9 mouse cellular contexts compared by ENCODE assay signal in the genomic region with DNA sequence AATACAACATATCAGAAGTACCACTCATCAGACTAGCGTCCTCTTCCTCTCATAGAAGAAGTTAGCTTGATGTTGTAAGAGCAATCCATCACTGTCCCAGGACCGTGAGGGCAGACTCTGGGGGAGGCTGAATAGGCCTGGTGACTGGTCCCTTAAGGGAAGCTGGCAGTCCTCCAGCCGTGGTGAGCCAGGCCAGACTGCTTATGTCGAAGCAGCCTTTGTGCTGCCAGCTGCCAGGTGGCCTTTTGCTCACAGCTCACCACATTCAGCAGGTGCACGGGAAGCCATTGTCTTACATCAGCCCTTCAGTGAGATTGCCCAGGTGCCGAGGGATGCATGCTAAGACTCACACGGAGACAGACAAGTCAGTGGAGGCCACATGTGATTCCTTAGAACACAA.
DNase-seq lines count a peak whose midpoint lies in the region; ATAC-seq lines count a peak whose summit lies in the region.
"Had no signal": no experiment of that assay in that cellular context is flagged by ENCODE, and none has a peak within 500 bp of the region (broad histone marks: within the 10 kb centered on the region; RNA-seq: fewer than 3 reads in every experiment).

No protein-coding gene starts in this region.

- peak; percentile 22 to 26 for DNase-seq in heart, postnatal 10 days
- DNase-seq in heart, postnatal 36 days, result no peak
- DNase-seq in right cerebral cortex, postnatal 14 days, result peak; percentile 34
- no peak for DNase-seq in right cerebral cortex, adult 18-20 months
- DNase-seq in cerebellum, postnatal 36 days, result peak; percentile 35 to 51
- DNase-seq in midbrain, embryonic 14.5 days, result peak; percentile 64
- DNase-seq in yolk sac, embryonic 10.5 days (ENCODE audit: low spot score), result no peak
- no peak for DNase-seq in layer of hippocampus, adult 8-10 months (ENCODE audit: low spot score in 2 of 2)

- H3K9me3 ChIP-seq in midbrain, embryonic 14.5 days (ENCODE audit: control insufficient read depth, low read length), result no peaks in the 10 kb centered on the region

- H3K4me2 ChIP-seq in midbrain, embryonic 14.5 days (ENCODE audit: low read length), result no peak overlapping the region

- H3K9ac ChIP-seq in midbrain, embryonic 14.5 days (replicated peaks; ENCODE audit: low read length), result no peak overlapping the region

- 46% methylated on average over 7 of the region's 7 CpGs for WGBS in midbrain, embryonic 14.5 days

- no peaks in the 10 kb centered on the region for H3K27me3 ChIP-seq in midbrain, embryonic 14.5 days (ENCODE audit: control insufficient read depth, insufficient read depth, low read length)

- no peak overlapping the region for H3K4me3 ChIP-seq in midbrain, embryonic 14.5 days (replicated peaks; ENCODE audit: low read depth, low read length)

- intact Hi-C loops in heart, postnatal 10 days (cut with DNase I), result no loop called here
- intact Hi-C loops in heart, postnatal 36 days (cut with DNase I), result no loop called here

- H3K36me3 ChIP-seq in midbrain, embryonic 14.5 days (ENCODE audit: control insufficient read depth, insufficient read depth, low read length), result no peaks in the 10 kb centered on the region

- peaks cover 1% of the 10 kb centered on the region for H3K4me1 ChIP-seq in midbrain, embryonic 14.5 days (ENCODE audit: control insufficient read depth, insufficient read depth, low read length)

- no peak for ATAC-seq in midbrain, embryonic 14.5 days (ENCODE audit: low FRiP score, low TSS enrichment)

- no peak overlapping the region for H3K27ac ChIP-seq in midbrain, embryonic 14.5 days (replicated peaks; ENCODE audit: low read depth, low read length)
- H3K27ac ChIP-seq: macrophage had no signal

Comparison
In these comparisons a context has a peak if more than half of its experiments do, and no peak if none do; other contexts are left out.
1. DNase-seq: peak in heart, postnatal 10 days (2 of 2), right cerebral cortex, postnatal 14 days (single experiment), cerebellum, postnatal 36 days (2 of 2) and midbrain, embryonic 14.5 days (single experiment); none in heart, postnatal 36 days (0 of 2), right cerebral cortex, adult 18-20 months (single experiment), yolk sac, embryonic 10.5 days (single experiment) and layer of hippocampus, adult 8-10 months (0 of 2).